Mouse (Mus musculus) stomach, postnatal 0 days (tissue): Measurements from ENCODE around the gene Prn.

Source experiments
- CTCF ChIP-seq: IDR thresholded peaks from 2 replicates; pipeline ENCODE4 v1.5.1; 2016; ENCODE audit warnings: antibody characterized with exemption, low read depth, mild to moderate bottlenecking, moderate library complexity
- EP300 ChIP-seq: optimal IDR thresholded peaks from 2 replicates; pipeline ENCODE3; 2016; ENCODE audit warnings: antibody characterized with exemption

DNA sequence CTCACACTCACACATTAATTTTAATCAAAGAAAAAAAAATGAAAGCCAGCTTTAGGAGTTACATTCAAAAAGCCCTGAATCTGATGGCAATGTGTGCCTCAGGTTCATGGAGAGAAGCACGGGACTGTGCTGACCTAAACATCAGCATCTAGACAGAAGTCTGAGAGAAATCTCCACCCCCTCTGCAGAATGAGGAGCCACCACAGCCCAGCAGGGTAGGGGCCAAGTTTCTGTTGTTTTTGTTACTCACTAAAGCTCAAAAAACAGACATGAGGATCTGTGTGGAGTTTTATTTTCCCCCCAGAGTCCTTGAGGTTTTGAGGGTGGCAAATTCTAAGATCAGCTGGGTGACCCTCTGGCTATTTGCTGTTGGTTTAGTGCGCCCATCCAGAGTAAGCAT, 78.8 kb downstream of the Prn start:
- TF ChIP-seq CTCF, result no peak
- TF ChIP-seq EP300, result no peak
